In genomic region chr8:123950077-123950802, GRCm38 (mm10) we compare ENCODE assay signal across 7 mouse cellular contexts. TPM values are rescaled to one million over a fixed set of nuclear protein-coding genes. Genes with fewer than 3 reads are reported as not detected.
A peak's percentile ranks its signal among the peaks of the same experiment; 100 is the strongest.
DNase-seq lines count a peak whose midpoint lies in the region; ATAC-seq lines count a peak whose summit lies in the region.

No protein-coding gene starts in this region.

- no peaks in the 10 kb centered on the region; the same call in 1 of the 2 replicates for H3K36me3 ChIP-seq in forebrain, embryonic 11.5 days (ENCODE audit: control insufficient read depth, insufficient read depth, low read length)

- H3K4me3 ChIP-seq in forebrain, embryonic 11.5 days (ENCODE audit: low read depth, low read length) = peak overlapping the region; percentile 99

- H3K9me3 ChIP-seq in forebrain, embryonic 11.5 days (ENCODE audit: control insufficient read depth, low read length) = no peaks in the 10 kb centered on the region

- DNase-seq in MEL-GATA-1-ER (ENCODE audit: extremely low read depth, low read depth) = peak; percentile 51
- peak; percentile 60 for DNase-seq in c-Kit-negative CD71-positive TER-119-positive erythroid progenitor cells, embryonic 14.5 days (ENCODE audit: low read depth, low spot score)
- DNase-seq in forebrain, embryonic 11.5 days (ENCODE audit: low spot score) = peak; percentile 65
- peak; percentile 21 to 43 for DNase-seq in layer of hippocampus, postnatal 25 days (ENCODE audit: extremely low spot score in 1 of 2, low spot score in 1 of 2)
- DNase-seq in lung, postnatal 36 days = peak; percentile 80
- peak; percentile 23 for DNase-seq in retina, postnatal 7 days (ENCODE audit: low read depth, low spot score)

- H3K27ac ChIP-seq in forebrain, embryonic 11.5 days (ENCODE audit: low read depth, low read length) = no peak overlapping the region

- 38% methylated on average over 10 of the region's 10 CpGs for WGBS in forebrain, embryonic 11.5 days

- H3K4me2 ChIP-seq in forebrain, embryonic 11.5 days (ENCODE audit: low read depth, low read length, severe bottlenecking) = peak overlapping the region; percentile 96

- H3K4me1 ChIP-seq in forebrain, embryonic 11.5 days (replicated peaks; ENCODE audit: control insufficient read depth, insufficient read depth, low read length) = peaks cover 9% of the 10 kb centered on the region; the same call in 1 of the 2 replicates

- ATAC-seq in forebrain, embryonic 11.5 days (replicated peaks; ENCODE audit: low FRiP score) = no peak
- peak; percentile 61 to 83 for ATAC-seq in hematopoietic stem cell, adult 5-6 weeks (replicated peaks in 1 of 2; ENCODE audit: insufficient read depth in 1 of 2, low FRiP score in 2 of 2, low TSS enrichment in 1 of 2, low read depth in 1 of 2, poor library complexity in 2 of 2, severe bottlenecking in 2 of 2)

- H3K27me3 ChIP-seq in forebrain, embryonic 11.5 days (ENCODE audit: control insufficient read depth, insufficient read depth, low read length) = no peaks in the 10 kb centered on the region

- H3K9ac ChIP-seq in forebrain, embryonic 11.5 days (ENCODE audit: low read length) = peak overlapping the region; percentile 88

RNA-seq across cellular contexts. Expression of gene Nup133, which starts 1.2 kb away (rescaled TPM):
- polyA plus RNA-seq in forebrain, embryonic 11.5 days (2014; fragmentation: Nextera tagmentation; extraction: Ambion mirVana) = 60.6 and 66.8 TPM in 2 replicates
- total RNA-seq in hematopoietic stem cell, adult 5-6 weeks (2017) = 24.5 and 26.6 TPM in 2 replicates
- 10 to 100 TPM; 21.7 to 24.3 TPM for total RNA-seq in layer of hippocampus, postnatal 25 days (2021)

RNA-seq across cellular contexts. Expression of gene Abcb10, which starts 32.7 kb away (rescaled TPM):
- 24.2 and 24.3 TPM in 2 replicates for polyA plus RNA-seq in forebrain, embryonic 11.5 days (2014; fragmentation: Nextera tagmentation; extraction: Ambion mirVana)
- 10.1 and 12.0 TPM in 2 replicates for total RNA-seq in hematopoietic stem cell, adult 5-6 weeks (2017)
- 10 to 100 TPM; 19.2 to 20.0 TPM for total RNA-seq in layer of hippocampus, postnatal 25 days (2021)

RNA-seq across cellular contexts. Expression of gene Acta1, which starts 55.7 kb away (rescaled TPM):
- polyA plus RNA-seq in forebrain, embryonic 11.5 days (2014; fragmentation: Nextera tagmentation; extraction: Ambion mirVana) = 0.56 and 0.68 TPM in 2 replicates
- total RNA-seq in hematopoietic stem cell, adult 5-6 weeks (2017) = not detected in 2 replicates
- 1 to 10 TPM; 7.4 to 9.0 TPM for total RNA-seq in layer of hippocampus, postnatal 25 days (2021)

Comparison
In these comparisons a context has a peak if more than half of its experiments do, and no peak if none do; other contexts are left out.
1. DNase-seq: peak in every context shown above with its lines; median percentile 80 in lung, postnatal 36 days; 65 in forebrain, embryonic 11.5 days; 60 in c-Kit-negative CD71-positive TER-119-positive erythroid progenitor cells, embryonic 14.5 days; 51 in MEL-GATA-1-ER; 32 in layer of hippocampus, postnatal 25 days; 23 in retina, postnatal 7 days.